Mouse (Mus musculus): Measurements from ENCODE around the gene Ttc28. TPM values are rescaled to one million over a fixed set of nuclear protein-coding genes. Genes with fewer than 3 reads are reported as not detected.

Gene Ttc28
- polyA plus RNA-seq, 1 experiment from 2014 or later, result 10.2 TPM

DNA sequence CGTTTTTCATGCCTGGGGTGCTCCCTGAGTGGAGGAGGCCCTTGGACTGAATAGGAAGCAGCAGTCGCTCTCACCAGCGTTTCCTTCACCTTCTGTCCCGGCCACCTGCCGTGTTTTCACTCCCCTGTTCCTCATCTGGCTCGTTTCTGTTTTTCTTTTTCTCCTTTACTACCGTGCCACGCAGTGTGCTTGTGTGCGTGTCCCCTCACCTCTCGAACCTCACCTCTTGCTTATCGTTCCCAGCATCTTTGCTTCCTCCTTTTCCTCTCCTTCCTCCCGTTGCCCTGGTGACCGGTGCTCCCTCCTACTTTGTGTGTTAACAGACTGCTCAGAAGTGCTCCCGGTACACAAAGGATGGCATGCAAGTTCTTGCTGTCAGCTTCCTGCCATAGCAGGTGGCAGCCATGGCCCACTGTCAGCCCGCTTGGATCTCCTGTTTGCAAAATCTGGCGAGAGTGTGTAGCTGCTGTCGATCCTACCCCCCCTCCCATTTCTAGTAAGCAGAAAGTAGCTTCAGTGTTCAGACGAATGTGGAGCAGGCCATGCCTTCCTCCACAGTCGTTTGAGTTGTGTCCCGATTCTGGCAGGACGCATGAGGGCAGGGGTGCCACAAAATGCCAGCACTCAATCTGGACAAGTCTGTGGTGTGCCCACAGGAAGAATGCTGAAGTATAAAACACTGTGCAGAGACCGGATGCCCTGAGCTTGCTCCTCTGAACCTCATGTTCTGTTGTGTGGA, 179.0 kb downstream of the Ttc28 start:
- H3K9me3 ChIP-seq, result no peaks in the 10 kb centered on the region
- 62% methylated on average over 22 of the region's 22 CpGs for WGBS

DNA sequence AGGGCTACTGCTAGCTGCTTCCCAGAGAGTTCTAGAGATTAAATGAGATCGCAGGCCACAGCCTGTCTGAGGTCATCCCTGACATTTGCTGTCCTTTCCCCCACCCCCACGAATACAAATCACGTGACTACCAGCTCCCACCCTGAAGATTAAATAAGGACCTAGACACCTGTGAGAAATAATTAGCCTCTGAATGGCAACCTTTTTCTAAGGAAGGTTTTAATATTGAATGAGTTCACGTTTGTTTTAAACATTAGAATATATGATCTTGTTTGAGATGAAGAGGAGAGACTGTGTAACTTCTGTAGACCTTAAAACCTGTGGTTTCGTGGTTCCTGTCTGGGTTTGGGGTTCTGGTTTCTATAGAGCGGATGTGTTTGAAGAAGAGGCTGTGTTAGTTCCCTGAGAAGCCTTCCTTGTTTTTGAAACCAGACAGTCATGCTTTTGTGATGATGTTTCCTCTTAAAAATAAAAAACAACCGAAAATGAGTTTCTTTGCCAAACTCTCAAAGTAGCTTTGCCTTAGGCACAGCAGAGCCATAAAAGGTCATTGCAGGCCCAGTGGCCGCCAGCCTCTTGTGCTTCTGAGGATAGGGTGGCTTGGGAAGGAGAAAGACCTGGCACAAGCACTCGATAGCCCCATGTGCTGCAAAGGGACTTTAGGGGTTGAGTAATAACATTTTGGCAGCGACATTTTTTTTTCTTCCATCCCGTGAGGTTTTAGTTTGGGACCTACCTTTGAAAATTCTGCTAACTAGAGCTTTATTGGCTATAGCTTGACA, 179.7 kb downstream of the Ttc28 start:
- Histone ChIP-seq H3K4me1 (peaks cover 13% of the 10 kb centered on the region), H3K4me3 (replicated peaks) (no peak overlapping the region), H3K27me3 (replicated peaks) (no peaks in the 10 kb centered on the region), H3K36me3 (no peaks in the 10 kb centered on the region), H3K9ac (no peak overlapping the region), H3K27ac (no peak overlapping the region), H3K4me2 (no peak overlapping the region), H3K9me3 (no peaks in the 10 kb centered on the region)
- no peak for ATAC-seq (ENCODE audit: insufficient read depth, low FRiP score, low read depth)
- WGBS, result 63% methylated on average over 11 of the region's 11 CpGs

More for the DNA sequence above, 179.0 kb downstream of the Ttc28 start:
- no peak overlapping the region for H3K9ac ChIP-seq
- no peak for ATAC-seq (ENCODE audit: insufficient read depth, low FRiP score, low read depth)
- no peak overlapping the region for H3K27ac ChIP-seq
- no peak overlapping the region for H3K4me3 ChIP-seq (replicated peaks)
- H3K36me3 ChIP-seq, result no peaks in the 10 kb centered on the region
- peaks cover 16% of the 10 kb centered on the region for H3K4me1 ChIP-seq
- no peaks in the 10 kb centered on the region for H3K27me3 ChIP-seq (replicated peaks)
- no peak overlapping the region for H3K4me2 ChIP-seq

- no peaks in the 10 kb centered on the region for H3K9me3 ChIP-seq
- H3K27me3 ChIP-seq (replicated peaks), result no peaks in the 10 kb centered on the region
- H3K27ac ChIP-seq, result no peak overlapping the region
- 83% methylated on average over 6 of the region's 6 CpGs for WGBS
- no peak overlapping the region for H3K4me2 ChIP-seq
- H3K36me3 ChIP-seq, result no peaks in the 10 kb centered on the region
- no peak for ATAC-seq (ENCODE audit: insufficient read depth, low FRiP score, low read depth)
- H3K9ac ChIP-seq, result no peak overlapping the region
- H3K4me1 ChIP-seq, result peaks cover 5% of the 10 kb centered on the region
- H3K4me3 ChIP-seq (replicated peaks), result no peak overlapping the region
These were observed 180.7 kb downstream of the Ttc28 start for GRCm38 (mm10) chr5:111060246-111060745.

DNA sequence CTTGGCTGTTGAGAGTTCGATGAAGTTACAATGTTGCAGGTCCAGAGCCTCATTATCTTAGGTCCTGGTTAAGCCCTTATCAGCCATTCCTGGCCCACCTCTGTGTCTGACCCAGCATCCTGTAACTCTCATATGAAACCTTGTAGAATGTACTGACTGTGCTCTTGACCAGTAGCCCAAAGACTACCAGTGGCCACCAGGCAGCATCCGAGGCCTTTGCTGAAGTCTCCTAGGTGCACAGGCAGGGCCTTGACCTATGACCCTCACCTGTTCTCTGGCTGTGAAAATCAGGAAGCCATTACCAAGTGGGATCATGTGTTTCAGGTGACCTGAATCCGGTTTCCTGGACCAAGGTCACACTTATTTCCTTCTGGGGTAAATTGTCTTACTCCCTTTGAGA, 183.6 kb downstream of the Ttc28 start:
- no peaks in the 10 kb centered on the region for H3K4me1 ChIP-seq
- no peak overlapping the region for H3K4me2 ChIP-seq
- ATAC-seq (ENCODE audit: insufficient read depth, low FRiP score, low read depth), result no peak
- no peaks in the 10 kb centered on the region for H3K27me3 ChIP-seq (replicated peaks)
- no peak overlapping the region for H3K27ac ChIP-seq
- no peaks in the 10 kb centered on the region for H3K9me3 ChIP-seq
- H3K36me3 ChIP-seq, result no peaks in the 10 kb centered on the region
- no peak overlapping the region for H3K4me3 ChIP-seq (replicated peaks)
- no peak overlapping the region for H3K9ac ChIP-seq
- WGBS, result 81% methylated on average over 3 of the region's 3 CpGs

- Histone ChIP-seq H3K27ac (no peak overlapping the region), H3K9ac (no peak overlapping the region), H3K27me3 (replicated peaks) (no peaks in the 10 kb centered on the region), H3K9me3 (no peaks in the 10 kb centered on the region), H3K4me3 (replicated peaks) (no peak overlapping the region), H3K4me2 (no peak overlapping the region), H3K4me1 (no peaks in the 10 kb centered on the region), H3K36me3 (no peaks in the 10 kb centered on the region)
- 76% methylated on average over 3 of the region's 3 CpGs for WGBS
- no peak for ATAC-seq (ENCODE audit: insufficient read depth, low FRiP score, low read depth)
These were observed 184.4 kb downstream of the Ttc28 start for GRCm38 (mm10) chr5:111063991-111064390.

DNA sequence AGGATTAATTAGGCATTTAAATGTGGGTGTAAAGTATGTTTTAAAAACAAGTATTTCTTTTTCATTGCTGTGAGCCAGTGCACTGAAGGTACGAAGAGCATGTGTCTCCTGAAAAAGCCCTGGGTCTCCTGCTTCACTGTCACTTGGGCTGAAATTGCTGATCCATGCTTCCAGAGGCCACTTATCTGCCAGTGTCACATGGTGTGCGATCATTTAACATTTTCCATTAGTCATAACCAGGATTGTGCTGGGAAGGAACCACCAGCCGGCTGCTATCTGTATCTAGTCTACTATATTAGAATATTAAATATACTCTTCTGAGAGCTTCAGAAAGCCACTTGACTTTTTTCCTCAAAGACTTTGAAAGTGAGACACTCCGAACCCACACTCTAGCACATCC, 186.2 kb downstream of the Ttc28 start:
- H3K27ac ChIP-seq, result no peak overlapping the region
- H3K4me1 ChIP-seq, result no peaks in the 10 kb centered on the region
- H3K9me3 ChIP-seq, result no peaks in the 10 kb centered on the region
- no peak overlapping the region for H3K9ac ChIP-seq
- H3K27me3 ChIP-seq (replicated peaks), result no peaks in the 10 kb centered on the region
- H3K36me3 ChIP-seq, result no peaks in the 10 kb centered on the region
- no peak overlapping the region for H3K4me3 ChIP-seq (replicated peaks)
- no peak for ATAC-seq (ENCODE audit: insufficient read depth, low FRiP score, low read depth)
- 78% methylated on average over 4 of the region's 4 CpGs for WGBS
- H3K4me2 ChIP-seq, result no peak overlapping the region

GRCm38 (mm10) chr5:111069503-111069902, 189.9 kb downstream of the Ttc28 start:
- 85% methylated on average over 5 of the region's 5 CpGs for WGBS
- H3K27me3 ChIP-seq (replicated peaks), result no peaks in the 10 kb centered on the region

GRCm38 (mm10) chr5:111069931-111070330, 190.3 kb downstream of the Ttc28 start:
- no peaks in the 10 kb centered on the region for H3K27me3 ChIP-seq (replicated peaks)
- 73% methylated on average over 5 of the region's 5 CpGs for WGBS
- no peak for ATAC-seq (ENCODE audit: insufficient read depth, low FRiP score, low read depth)
- H3K27ac ChIP-seq, result no peak overlapping the region
- H3K4me2 ChIP-seq, result no peak overlapping the region
- H3K9me3 ChIP-seq, result no peaks in the 10 kb centered on the region
- no peaks in the 10 kb centered on the region for H3K36me3 ChIP-seq
- no peak overlapping the region for H3K9ac ChIP-seq
- 0 out of 2 replicates have a peak, but pooled peaks cover 7% of the 10 kb centered on the region for H3K4me1 ChIP-seq
- H3K4me3 ChIP-seq (replicated peaks), result no peak overlapping the region

More at GRCm38 (mm10) chr5:111069503-111069902, 189.9 kb downstream of the Ttc28 start:
- H3K4me2 ChIP-seq, result no peak overlapping the region
- 0 out of 2 replicates have a peak, but pooled peaks cover 7% of the 10 kb centered on the region for H3K4me1 ChIP-seq
- no peak for ATAC-seq (ENCODE audit: insufficient read depth, low FRiP score, low read depth)
- no peak overlapping the region for H3K27ac ChIP-seq
- no peak overlapping the region for H3K9ac ChIP-seq
- H3K36me3 ChIP-seq, result no peaks in the 10 kb centered on the region
- no peaks in the 10 kb centered on the region for H3K9me3 ChIP-seq
- H3K4me3 ChIP-seq (replicated peaks), result no peak overlapping the region

- Histone ChIP-seq H3K4me3 (replicated peaks) (no peak overlapping the region), H3K4me2 (no peak overlapping the region), H3K9ac (no peak overlapping the region), H3K27ac (no peak overlapping the region), H3K4me1 (0 out of 2 replicates have a peak, but pooled peaks cover 7% of the 10 kb centered on the region), H3K27me3 (replicated peaks) (no peaks in the 10 kb centered on the region), H3K9me3 (no peaks in the 10 kb centered on the region), H3K36me3 (no peaks in the 10 kb centered on the region)
- WGBS, result 67% methylated on average over 6 of the region's 6 CpGs
- ATAC-seq (ENCODE audit: insufficient read depth, low FRiP score, low read depth), result no peak
These were observed 190.8 kb downstream of the Ttc28 start for GRCm38 (mm10) chr5:111070361-111070760.

DNA sequence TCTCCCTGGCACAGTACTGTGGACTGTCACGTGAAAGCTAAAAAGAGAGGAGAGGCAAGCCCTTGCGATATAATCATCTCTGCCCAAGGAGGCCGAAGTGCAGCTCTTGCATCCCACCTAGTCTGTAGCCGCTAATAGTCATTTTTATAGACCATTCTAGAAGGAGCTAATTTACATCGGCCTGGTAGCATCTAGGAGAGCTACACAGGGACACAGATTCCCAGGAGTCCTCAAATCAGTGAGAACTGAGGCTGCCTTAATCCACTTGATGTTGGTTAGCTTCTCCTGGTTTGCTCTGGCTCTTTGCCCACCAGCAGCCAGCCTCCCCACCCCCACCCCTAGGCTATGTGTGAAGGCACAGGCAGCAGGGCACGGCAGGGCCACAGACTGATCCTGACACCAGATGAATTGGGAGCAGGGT, 193.7 kb downstream of the Ttc28 start:
- Histone ChIP-seq H3K9me3 (no peaks in the 10 kb centered on the region), H3K9ac (no peak overlapping the region), H3K4me2 (no peak overlapping the region), H3K36me3 (no peaks in the 10 kb centered on the region), H3K27ac (no peak overlapping the region), H3K4me3 (replicated peaks) (no peak overlapping the region), H3K4me1 (0 out of 2 replicates have a peak, but pooled peaks cover 13% of the 10 kb centered on the region), H3K27me3 (replicated peaks) (no peaks in the 10 kb centered on the region)
- no peak for ATAC-seq (ENCODE audit: insufficient read depth, low FRiP score, low read depth)
- WGBS, result 64% methylated on average over 6 of the region's 6 CpGs

- no peak overlapping the region for H3K9ac ChIP-seq
These were observed 194.4 kb downstream of the Ttc28 start for GRCm38 (mm10) chr5:111074050-111074449.

DNA sequence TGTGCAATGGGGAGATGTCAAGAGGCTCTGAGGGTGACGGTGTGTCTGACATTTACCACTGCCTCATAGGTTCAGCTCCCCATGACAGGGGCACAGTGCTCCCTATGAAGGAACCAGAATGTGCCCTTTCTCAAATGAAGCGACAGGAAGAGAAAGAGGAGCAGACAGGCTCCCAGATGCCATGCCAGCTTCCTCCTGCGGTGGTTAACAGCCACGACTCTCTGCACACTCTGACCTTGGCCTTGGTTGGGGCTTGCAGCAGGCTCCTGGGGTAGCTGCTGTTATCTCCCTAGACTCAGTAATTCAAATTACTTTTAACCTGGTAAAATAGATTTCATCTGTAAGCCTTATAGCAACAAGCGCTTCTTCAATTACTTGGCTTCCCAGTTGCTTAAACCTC, 196.2 kb downstream of the Ttc28 start:
- WGBS, result 66% methylated on average over 5 of the region's 5 CpGs
- H3K9ac ChIP-seq, result no peak overlapping the region
- no peak overlapping the region for H3K4me3 ChIP-seq (replicated peaks)
- no peak for ATAC-seq (ENCODE audit: insufficient read depth, low FRiP score, low read depth)
- no peaks in the 10 kb centered on the region for H3K36me3 ChIP-seq
- H3K4me1 ChIP-seq, result 0 out of 2 replicates have a peak, but pooled peaks cover 13% of the 10 kb centered on the region
- H3K27ac ChIP-seq, result no peak overlapping the region
- no peaks in the 10 kb centered on the region for H3K9me3 ChIP-seq
- no peaks in the 10 kb centered on the region for H3K27me3 ChIP-seq (replicated peaks)
- H3K4me2 ChIP-seq, result no peak overlapping the region

More at GRCm38 (mm10) chr5:111074050-111074449, 194.4 kb downstream of the Ttc28 start:
- Histone ChIP-seq H3K36me3 (no peaks in the 10 kb centered on the region), H3K9me3 (no peaks in the 10 kb centered on the region), H3K4me2 (no peak overlapping the region), H3K4me1 (0 out of 2 replicates have a peak, but pooled peaks cover 13% of the 10 kb centered on the region), H3K27ac (no peak overlapping the region), H3K27me3 (replicated peaks) (no peaks in the 10 kb centered on the region), H3K4me3 (replicated peaks) (no peak overlapping the region)
- 45% methylated on average over 7 of the region's 7 CpGs for WGBS
- ATAC-seq (ENCODE audit: insufficient read depth, low FRiP score, low read depth), result no peak

All from stomach, embryonic 15.5 days (tissue).